16 mouse cellular contexts compared by ENCODE assay signal in the genomic region with DNA sequence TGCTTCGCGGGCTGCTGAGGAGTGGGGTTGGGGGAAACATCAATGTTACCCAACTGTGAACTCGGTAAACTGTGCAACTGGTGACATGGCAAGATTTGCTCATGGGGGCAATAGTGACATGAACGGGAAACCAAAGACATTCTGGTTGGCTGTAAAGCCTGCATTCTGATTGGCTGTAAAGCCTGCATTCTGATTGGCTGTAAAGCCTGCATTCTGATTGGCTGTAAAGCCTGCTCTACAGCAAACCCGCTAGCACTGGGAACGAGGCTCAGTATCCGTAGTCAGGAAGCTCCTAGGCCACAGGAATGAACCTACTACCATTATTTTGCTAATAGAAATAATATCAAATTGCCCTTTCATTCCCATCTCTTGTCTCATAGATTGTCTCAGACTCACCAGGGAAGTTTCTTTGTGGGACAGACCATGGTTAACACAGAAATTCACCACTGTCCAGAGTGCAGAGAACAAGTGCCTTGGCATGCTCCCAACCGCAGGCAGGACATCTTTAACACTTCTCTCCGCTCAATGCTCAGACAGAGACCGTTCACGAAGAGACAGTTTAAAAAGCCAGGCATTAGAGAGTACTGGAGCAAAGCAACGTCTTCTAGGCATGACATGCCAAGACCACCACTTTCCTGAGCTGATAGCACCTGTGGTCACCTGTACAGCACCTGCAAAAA.
"Had no signal": no experiment of that assay in that cellular context is flagged by ENCODE, and none has a peak within 500 bp of the region (broad histone marks: within the 10 kb centered on the region; RNA-seq: fewer than 3 reads in every experiment).

No protein-coding gene starts in this region.

- H3K27ac ChIP-seq: macrophage; midbrain, embryonic 13.5 days; midbrain, embryonic 15.5 days; neural tube, embryonic 12.5 days; stomach, embryonic 15.5 days; stomach, postnatal 0 days had no signal

- H3K4me2 ChIP-seq: lung, embryonic 14.5 days; midbrain, embryonic 11.5 days; midbrain, embryonic 13.5 days; midbrain, embryonic 15.5 days; neural tube, embryonic 12.5 days; stomach, embryonic 15.5 days had no signal

- H3K36me3 ChIP-seq: midbrain, embryonic 13.5 days; midbrain, embryonic 15.5 days; neural tube, embryonic 12.5 days; stomach, embryonic 15.5 days had no signal

- DNase-seq: lung, adult 18-20 months; lung, embryonic 14.5 days; lung, postnatal 14 days; lung, postnatal 36 days; right cerebral cortex, postnatal 14 days; thymus, adult 2 months; thymus, postnatal 25 days; thymus, postnatal 4 days had no signal

- H3K9ac ChIP-seq: lung, embryonic 14.5 days; midbrain, embryonic 13.5 days; midbrain, embryonic 15.5 days; neural tube, embryonic 12.5 days; stomach, embryonic 15.5 days had no signal

- H3K9me3 ChIP-seq: megakaryocyte, embryonic 14.5 days; midbrain, embryonic 13.5 days; midbrain, embryonic 15.5 days; neural tube, embryonic 12.5 days; stomach, embryonic 15.5 days had no signal

- ATAC-seq: midbrain, embryonic 13.5 days; midbrain, embryonic 15.5 days had no signal

- H3K4me3 ChIP-seq: megakaryocyte, embryonic 14.5 days; midbrain, embryonic 13.5 days; midbrain, embryonic 15.5 days; neural tube, embryonic 12.5 days; stomach, embryonic 15.5 days had no signal

- H3K4me1 ChIP-seq: neural tube, embryonic 12.5 days; stomach, embryonic 15.5 days had no signal

- H3K27me3 ChIP-seq: midbrain, embryonic 13.5 days; midbrain, embryonic 15.5 days; neural tube, embryonic 12.5 days; stomach, embryonic 15.5 days had no signal
